Mouse (Mus musculus) gastrocnemius, adult 18-20 months (tissue): ENCODE results near the gene Spg7. TPM values are rescaled to one million over a fixed set of nuclear protein-coding genes. Genes with fewer than 3 reads are reported as not detected.
"Not testable (repeated sequence)": the region's sequence is repeated elsewhere in the genome, so short reads cannot be mapped to it uniquely, and the experiment has no call there.

Experiments
- DNase-seq: peaks from one replicate; pipeline ENCODE4 v3.0.0; 2021; ENCODE audit warnings: low spot score
- long read RNA-seq, 2 experiments: library from polyadenylated mRNA; stranded (forward); transcript quantifications; one replicate each; pipeline ENCODE4 v2.0.0; 2021
- total RNA-seq, 2 experiments: library from RNA; stranded (reverse); gene quantifications; 2 replicates each; pipeline ENCODE4 v1.2.3; 2021

Gene Spg7
- 10 to 100 TPM; 73.9 to 77.4 TPM for total RNA-seq
- long read RNA-seq, experiment 1, transcript Spg7-209 (17 exons, 2,896 nt): major isoform, 196 of 227 reads
- long read RNA-seq, experiment 1, partial matches to known transcripts: 9 of 227 reads
- long read RNA-seq, experiment 1, other reads (novel, unspliced or antisense): 22 of 227 reads
- long read RNA-seq, experiment 2, transcript Spg7-209 (17 exons, 2,896 nt): major isoform, 125 of 155 reads
- long read RNA-seq, experiment 2, partial matches to known transcripts: 13 of 155 reads
- long read RNA-seq, experiment 2, other reads (novel, unspliced or antisense): 17 of 155 reads

DNA sequence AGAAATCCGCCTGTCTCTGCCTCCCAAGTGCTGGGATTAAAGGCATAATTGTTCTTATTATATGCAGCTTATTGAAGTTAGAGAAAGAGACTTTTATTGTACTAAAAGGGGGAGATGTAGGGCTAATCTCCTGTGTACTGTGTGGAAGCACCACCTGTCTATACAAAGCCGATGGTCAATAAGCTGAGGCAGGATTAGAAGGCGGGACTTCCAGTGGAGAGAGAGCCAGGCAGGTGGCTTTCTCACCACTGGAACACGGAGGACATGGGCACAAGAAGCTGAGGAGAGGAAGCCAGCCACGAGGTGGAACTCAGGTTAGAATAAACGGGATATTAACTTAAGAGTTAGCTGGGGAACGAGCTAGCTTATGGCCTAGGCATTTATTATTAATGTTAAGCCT is at the start of gene Spg7:
Spg7 (plus strand) TSS at position 222 of the 400 bp plus-strand sequence.
- no peak for DNase-seq

DNA sequence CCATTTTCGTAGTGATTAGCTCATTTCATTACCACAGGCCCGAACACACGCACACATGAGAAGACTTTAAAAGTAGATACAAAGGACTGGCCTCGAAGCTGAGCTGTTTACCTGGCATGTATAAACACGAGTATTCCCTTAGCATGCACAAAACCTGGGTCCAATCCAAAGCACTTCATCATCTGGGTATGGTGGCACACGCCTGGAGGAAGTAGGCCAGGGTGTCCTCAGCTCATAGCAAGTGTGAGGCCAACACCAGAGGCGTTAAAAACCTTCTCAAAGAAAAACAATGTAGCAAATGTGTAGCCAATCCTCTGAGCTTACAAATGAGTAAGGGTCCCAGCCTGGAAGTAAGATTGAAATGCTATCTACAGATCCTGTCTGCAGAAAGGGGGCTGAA is 48.3 kb upstream of the Spg7 start:
- peak; percentile 74 for DNase-seq

DNA sequence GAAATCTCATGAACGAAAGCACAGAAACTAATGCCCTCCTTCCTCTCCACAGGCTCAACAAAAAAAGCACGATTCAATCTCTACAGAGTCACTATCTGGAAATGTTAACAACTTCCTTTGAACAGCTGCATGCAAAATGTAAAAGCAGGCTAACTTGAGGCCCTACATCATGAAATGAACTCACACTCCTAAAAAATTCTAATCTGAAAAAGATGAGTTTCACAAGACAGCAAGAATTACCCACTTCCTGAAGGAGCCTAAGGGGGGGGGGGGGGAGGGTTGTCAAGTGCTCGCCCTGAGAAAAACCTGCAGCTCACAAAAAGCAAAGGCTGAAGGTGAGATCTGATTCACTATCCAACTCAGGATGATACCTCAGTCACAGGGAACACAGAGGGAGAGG is 47.7 kb upstream of the Spg7 start:
- DNase-seq: no peak

DNA sequence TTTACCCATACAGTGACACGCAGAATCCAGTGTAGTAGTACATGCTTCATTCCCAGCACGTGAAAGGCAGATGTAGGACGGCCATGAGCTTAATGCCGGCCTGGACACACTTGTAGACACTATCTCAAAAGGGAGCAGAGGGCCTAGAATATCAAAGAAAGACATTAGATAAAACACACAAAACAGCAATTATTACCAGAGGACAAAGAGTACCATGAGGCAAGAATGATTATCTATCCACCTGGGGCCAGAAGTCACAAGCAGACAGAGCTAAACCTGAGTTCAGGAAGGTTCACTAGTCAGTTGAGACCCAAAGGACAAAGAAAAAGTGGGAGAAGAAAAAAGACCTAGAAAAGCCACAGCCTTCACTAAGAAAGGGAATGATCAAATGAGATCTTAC is 45.6 kb upstream of the Spg7 start:
- no peak for DNase-seq

DNA sequence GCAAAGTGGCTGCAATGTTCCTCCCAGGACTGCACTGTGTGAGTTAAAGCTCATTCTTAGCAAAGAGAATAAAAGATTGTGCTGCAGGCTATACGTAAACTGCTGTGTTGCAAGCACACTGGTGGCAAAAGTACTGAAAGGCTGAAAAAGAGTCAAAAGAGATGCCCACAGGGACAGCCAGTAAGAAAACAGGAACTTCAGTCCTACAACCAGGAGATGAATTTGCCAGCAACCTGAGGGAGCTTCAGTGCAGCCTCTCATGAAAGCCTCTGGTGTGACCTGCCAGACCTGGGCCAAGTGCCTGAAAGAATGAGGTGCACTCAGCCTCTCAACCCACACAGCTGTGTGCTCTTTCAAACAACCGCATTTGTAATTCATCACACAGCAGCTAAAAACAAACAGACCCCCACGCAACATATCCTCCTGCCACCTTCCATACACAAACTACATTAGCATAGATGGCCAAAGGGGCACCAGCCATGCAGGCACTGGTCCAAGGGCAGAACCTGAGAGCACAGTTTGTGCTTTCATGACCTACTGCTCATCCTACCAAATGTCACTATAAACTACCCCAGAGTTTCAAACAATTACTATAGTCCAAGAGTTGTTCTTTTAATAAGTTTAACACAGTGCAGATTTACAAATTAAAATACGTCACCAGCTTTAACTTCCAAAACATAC is 44.1 kb upstream of the Spg7 start:
- DNase-seq: peak; percentile 55

DNA sequence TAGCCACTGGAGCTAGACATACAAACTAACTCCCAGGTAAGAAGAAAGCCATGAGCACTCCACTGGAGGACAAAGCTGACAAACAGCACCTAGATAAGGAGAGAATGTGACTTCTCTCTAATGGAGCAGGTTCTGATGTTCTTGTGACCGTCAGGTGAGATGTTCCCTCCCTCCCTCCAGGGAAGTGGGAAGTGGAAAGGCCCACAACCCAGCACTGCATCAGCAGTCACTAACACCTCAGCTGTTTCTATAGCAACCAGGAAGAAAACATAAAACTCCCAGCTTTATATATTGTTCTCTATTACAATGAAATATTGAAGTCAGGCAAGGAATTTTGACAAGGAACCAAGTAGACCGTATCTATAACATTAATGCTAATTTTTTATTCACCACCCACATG is 42.7 kb upstream of the Spg7 start:
- DNase-seq: no peak

DNA sequence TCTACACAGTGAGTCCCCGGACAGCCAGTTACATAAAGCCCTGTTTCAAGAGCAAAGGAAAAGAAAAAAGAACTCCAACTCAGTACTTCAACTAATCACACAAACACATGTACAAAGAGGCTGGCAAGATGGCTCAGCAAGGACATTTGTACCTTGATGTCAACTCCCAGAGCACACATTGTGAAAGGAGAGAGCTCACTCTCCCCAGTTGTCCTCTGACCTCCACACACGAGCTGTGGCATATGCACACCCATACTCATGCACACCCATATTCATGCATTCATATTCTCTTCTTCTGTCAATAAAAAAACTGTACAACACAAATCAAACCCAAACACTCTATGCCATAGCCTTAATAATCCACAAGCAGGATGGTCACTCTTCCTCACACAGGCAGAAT is 41.9 kb upstream of the Spg7 start:
- DNase-seq: no peak

DNA sequence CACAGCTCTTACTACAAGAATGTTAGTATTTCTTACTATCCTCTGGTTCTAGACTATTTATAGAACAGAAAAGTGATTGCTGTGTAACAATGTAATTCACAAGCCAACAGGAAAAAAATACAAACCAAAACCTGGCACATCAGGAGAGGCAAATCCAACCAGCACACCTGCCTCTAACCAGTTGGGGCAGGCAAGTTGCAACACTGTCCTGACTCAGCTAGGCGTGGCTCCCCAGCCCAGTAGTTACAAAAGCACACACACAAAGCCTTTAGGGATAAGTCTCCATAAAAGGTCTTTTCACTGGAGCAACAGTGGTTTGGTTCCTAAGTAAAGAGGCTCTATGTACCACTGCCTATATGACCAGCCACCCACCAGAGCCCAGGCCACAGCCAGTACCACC is 41.5 kb upstream of the Spg7 start:
- DNase-seq: no peak

DNA sequence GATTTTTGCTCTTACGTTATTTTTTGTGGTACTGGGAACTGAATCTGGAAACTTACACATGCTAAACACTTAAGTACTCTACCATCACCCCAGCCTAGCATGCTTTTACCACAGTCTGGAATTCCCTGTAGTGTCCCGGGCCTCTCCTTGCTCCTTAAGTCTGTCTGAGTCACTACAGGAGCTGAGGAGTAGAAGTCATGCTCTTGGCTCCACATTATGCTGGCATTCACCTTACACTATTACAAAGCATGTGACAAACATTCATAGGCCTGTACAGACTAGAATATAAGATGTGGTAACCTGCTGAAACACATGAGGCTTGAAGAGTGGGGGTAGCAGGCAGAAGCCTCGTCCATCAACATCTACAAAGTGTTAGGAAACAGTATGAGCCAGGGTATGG is 40.0 kb upstream of the Spg7 start:
- DNase-seq: peak; percentile 36

DNA sequence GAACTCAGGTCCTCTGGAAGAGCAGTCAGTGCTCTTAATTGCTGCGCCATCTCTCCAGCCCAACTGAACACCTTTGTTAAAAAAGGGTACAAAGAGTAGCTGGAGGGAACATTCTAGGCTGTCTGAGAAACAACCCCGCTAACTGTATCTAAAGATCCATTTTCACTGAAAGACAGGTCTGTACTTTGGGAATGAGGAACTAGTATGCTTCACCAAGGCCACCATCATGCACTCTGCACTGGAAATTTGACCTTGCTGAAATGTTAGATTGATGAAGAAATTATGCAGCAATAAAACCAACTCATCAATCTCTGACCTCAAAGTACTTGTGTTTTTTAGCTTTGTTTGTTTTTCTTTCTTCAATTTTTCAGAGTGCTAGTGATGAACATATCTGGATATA is 38.5 kb upstream of the Spg7 start:
- no peak for DNase-seq

DNA sequence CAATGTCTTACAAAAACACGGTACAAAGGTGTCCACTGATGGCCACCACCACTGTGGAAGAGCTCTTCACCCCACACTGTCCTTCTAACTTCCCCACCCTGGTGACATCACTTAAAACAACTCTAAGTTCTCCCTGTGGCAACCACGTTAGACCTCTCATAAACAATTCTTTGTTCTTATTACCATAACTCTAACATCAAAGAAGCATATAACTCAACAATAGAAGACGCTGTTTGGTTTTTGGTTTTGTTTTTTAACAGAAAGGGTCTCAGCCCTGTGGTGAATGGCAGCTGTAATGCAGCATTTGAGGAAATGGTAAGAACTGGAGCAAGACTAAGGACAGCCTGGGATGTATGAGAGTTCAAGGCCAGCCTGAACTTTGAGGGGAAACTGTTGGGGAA is 36.8 kb upstream of the Spg7 start:
- DNase-seq: no peak

DNA sequence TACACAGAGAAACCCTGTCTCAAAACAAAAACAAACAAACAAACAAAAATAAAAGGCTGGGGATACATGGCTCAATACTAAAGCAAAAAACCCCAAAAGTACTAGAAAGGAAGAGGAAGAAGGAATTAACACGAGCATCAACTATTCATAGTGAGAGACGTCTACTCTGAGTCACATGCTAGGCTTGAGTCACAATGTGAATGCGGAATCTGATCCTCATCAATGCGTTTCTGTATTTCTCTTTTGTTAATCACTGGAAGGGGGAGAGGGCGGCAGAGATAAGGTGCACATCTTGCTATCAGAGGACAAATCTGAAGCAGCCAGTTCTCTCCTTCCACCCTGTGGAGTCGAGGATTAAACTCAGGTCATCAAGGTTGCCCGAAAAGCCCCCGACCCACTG is 35.0 kb upstream of the Spg7 start:
- DNase-seq: no peak

DNA sequence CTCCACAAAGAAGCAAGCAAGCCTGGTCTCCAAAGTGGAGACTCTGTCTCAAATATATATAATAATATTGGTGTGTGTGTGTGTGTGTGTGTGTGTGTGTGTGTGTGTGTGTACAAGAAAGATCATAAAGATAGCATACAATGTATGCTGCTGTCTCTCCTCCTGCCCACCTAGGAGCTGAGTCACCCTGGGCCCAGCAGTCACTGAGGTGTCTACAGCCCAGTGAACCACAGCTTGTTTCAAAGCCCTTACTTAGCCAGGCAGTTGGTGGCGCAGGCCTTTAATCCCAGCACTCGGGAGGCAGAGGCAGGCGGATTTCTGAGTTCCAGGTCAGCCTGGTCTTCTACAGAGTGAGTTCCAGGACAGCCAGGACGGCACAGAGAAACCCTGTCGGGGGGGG is 32.7 kb upstream of the Spg7 start:
- DNase-seq: not testable (repeated sequence)

DNA sequence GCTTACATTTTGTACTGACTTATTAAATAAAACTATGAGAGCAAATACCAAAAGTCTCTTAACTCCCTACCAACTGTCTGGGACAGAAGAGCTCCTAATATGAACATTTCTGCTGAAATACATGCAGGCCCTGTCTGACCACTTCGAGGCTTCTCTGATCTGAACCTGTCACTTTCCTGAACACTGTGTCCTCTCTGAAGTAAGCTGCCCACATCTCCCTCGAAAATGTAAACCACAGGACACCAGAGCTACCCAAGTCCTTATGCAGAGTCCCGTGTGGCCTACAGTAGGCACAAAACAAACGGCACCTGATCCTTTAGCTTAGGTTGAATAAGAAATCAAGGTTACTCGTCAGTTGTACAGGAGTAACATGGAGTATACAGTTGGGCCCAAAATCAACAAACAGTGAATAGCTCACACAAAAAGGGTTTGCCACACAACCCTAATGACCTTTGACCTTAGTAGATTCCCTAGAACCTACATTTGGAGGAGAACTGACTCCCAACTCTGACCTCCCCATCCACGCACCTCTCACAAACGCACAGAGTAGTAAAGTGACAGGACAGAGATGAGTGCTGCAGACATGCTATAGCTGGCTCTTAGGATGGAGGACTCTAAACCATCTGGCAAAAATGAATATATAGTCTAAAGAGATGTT is 31.3 kb upstream of the Spg7 start:
- DNase-seq: no peak

DNA sequence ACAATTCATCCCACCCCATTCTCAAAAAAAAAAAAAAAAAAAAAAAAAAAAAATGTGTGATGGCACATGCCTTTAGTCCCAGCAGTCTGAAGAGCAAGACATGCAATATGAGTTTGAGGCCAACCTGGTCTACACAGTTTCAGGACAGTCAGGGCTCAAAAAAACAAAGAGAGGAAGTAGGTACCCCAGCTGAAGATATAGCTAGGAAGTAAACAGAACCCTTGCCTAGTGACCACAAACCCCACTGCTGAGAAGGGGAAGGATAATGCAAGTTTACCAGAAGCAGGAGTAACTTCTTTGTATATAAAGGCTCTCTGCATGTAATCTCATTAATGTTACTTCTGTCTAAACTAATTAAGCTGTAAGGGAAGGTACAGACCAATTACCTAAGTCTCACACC is 30.0 kb upstream of the Spg7 start:
- DNase-seq: no peak

DNA sequence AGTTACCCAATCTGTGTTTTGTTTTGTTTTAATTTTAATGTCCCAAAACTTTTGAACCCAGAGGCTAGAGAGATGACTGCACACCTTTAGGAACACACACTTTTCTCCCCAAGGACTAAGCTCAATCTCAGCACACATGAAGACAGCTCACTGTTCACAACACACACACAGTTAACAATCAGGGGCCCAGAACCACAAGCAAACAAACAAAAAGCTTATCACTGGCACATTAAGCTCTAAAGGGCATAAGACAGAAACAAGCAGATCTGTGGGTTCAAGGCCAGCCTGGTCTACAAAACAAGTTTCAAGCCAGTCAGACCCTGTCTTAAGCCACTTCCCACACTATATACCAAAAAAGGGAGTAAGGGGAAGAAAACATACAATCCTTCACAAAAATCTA is 29.3 kb upstream of the Spg7 start:
- no peak for DNase-seq

DNA sequence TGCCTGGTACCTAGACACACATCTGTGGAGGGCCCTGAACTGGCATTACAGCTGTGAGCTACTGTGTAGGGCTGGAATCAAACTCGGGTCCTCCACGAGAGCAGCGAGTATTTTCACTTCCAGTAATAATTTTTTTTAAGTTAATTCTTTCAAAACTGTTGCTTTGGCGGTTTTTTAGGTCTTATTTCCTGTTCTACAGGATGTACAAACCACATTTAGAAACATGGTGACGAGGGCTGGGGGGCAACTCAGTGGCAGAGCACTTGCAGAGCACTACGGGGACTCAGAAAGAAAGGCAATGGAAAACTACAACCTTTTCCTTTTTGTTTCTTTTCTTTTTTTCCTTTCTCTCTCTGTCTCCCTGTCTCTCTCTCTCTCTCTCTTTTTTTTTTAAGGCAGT is 28.6 kb upstream of the Spg7 start:
- DNase-seq: no peak

DNA sequence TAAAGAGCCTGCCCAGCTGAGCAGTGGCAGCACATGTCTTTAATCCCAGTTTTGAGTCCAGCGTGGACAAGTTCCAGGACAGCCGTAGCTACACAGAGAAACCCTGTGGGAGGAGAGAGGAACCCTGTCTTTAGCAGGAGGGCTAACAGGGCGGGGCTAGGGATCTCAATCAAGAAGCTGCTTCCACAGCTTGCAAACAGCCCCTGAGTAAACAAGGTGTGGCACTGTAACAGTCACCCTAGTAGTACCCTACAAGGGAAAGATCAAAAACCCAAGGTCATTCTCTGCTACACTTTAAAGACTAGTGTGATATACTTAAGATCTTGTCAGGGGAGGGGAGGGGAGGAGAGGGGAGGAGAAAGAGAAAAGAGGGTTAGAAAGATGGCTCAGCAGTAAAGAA is 25.8 kb upstream of the Spg7 start:
- DNase-seq: no peak

DNA sequence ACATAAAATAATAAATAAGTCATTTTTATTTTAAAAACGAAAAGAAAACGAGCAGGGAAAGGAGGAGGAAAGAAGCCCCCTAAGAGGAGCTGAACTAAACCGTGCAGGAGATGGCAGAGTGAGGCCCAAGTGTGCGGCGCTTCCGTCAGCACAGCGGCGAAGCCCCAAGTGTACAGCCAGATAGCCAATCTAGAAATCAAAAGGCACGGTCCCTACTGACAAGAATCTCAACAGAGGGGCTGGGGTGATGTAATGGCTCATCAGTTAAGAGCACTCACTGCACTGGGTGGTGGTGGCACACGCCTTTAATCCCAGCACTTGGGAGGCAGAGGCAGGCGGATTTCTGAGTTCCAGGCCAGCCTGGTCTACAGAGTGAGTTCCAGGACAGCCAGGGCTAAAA is 25.3 kb upstream of the Spg7 start:
- DNase-seq: no peak

DNA sequence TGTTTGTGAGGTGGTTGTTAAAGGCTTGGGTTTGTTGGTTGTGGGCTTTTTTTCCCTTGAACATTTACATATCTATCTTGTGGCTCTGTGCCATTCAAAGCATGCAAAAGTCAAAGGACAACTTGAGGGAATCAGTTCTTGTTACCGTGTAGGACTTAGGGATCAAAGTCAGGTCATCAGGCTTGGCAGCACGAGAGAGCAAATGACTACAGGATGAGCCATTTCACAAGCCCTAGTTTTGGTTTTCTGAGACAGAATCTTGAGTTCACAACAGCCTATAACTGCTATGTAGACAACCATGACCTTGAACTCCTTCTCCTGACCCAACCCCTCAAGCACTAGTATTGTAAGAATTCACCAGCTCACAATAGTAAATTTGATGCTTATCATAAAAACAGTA is 24.4 kb upstream of the Spg7 start:
- DNase-seq: no peak

DNA sequence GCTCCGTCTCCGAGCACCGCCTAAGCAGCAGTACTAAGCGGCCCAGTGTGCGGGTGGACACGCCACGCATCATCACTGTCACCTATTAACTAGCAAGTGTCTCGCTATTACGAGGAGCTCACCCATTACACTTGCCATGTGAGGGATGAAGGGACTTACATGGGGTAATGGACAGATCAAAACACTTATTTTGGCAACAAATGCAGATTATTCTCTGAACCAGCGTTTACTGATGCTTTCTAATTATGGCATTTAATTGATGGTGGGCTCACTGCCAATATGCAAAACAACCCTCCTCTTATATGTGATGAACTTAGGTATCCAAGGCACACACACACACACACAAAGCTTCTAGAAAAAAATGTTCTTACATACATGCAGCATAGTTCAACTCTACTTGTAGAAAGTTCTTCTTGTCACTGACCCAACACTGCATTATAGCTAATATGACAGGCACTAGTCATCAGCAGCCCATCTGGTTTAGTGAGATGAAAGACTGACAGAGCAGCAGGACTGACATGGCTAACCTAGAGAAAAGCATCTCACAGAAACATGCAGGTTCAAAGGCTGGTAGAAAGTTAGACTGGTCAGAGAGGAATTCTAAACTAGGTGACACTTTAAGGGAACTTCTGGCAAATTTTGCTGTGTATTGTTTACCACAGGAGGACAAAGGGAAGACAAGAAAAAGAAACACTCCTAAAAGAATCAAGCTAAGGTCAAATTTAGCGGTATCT is 23.2 kb upstream of the Spg7 start:
- no peak for DNase-seq

DNA sequence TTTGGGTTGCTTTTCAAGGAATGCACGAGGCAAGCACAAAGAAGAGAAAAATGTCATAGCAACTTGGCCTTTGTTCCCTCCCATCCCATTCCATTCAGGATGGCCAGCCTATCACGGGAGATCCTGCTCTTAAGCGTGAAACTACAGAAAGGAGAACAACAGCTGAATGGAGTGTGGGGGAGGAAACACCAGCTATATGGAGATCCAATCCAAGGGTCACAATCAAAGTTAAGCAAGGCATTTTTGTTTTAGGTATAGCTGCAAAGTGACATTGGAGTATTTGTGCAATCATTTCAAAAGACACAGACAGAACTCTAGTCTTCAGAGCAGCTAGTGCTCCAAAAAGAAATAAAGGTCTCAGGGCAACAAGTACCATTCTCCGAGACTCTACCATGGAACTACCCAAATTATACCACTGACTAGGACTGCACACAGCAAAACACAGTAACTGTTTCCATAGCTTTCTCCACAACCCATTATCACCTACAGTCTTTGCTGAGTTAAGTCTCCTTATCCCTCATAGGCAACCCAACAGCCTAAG is 22.6 kb upstream of the Spg7 start:
- DNase-seq: no peak
